Mouse (Mus musculus): ENCODE results near the gene Lrrc29.

The Lrrc29 gene

GRCm38 (mm10) chr8:105264024-105264982 is 61.8 kb downstream of the Lrrc29 start, which contains the start of the genes Tradd and Fbxl8:
TSS of gene Tradd (minus strand) at chr8:105264609.
TSS of gene Fbxl8 (plus strand) at chr8:105264648.
- DNase-seq (ENCODE audit: low read depth): peak; percentile 28

- DNase-seq (ENCODE audit: low read depth): no peak
These were observed 62.7 kb downstream of the Lrrc29 start for GRCm38 (mm10) chr8:105263244-105263912.
